Mouse (Mus musculus) neural tube, embryonic 11.5 days (tissue): ENCODE measurements around the gene Nle1. TPM values are rescaled to one million over a fixed set of nuclear protein-coding genes. Genes with fewer than 3 reads are reported as not detected.

Experiments used
- ATAC-seq: fragments of 200-750 bp; cut with Nextera tagmentation; 2 replicates; pipeline ENCODE4 v1.8.0; 2017; ENCODE audit warnings: moderate number of reproducible peaks, mild to moderate bottlenecking, moderate TSS enrichment, moderate library complexity; ENCODE audit not compliant: insufficient read depth, low FRiP score, low TSS enrichment
- DNase-seq: peaks from one replicate; pipeline ENCODE4 v3.0.0-alpha.2; 2015; ENCODE audit warnings: low spot score
- H3K27ac ChIP-seq: fragments of 300-500 bp; sonication (generic); 2 replicates; pipeline ENCODE4 v1.5.1; 2014; ENCODE audit warnings: low read depth, mild to moderate bottlenecking, low read length
- H3K27me3 ChIP-seq: fragments of 300-500 bp; sonication (generic); 2 replicates; pipeline ENCODE4 v1.6.1; 2014; ENCODE audit warnings: mild to moderate bottlenecking, low read length, mixed read lengths; ENCODE audit not compliant: control insufficient read depth, insufficient read depth
- H3K36me3 ChIP-seq: fragments of 300-500 bp; sonication (generic); 2 replicates; pipeline ENCODE4 v1.6.1; 2014; ENCODE audit warnings: mild to moderate bottlenecking, low read length, moderate library complexity, mixed read lengths; ENCODE audit not compliant: control insufficient read depth, insufficient read depth
- H3K4me1 ChIP-seq: fragments of 300-500 bp; sonication (generic); 2 replicates; pipeline ENCODE4 v1.6.1; 2014; ENCODE audit warnings: low read length, mixed read lengths; ENCODE audit not compliant: control insufficient read depth, insufficient read depth
- H3K4me2 ChIP-seq: fragments of 300-500 bp; sonication (generic); 2 replicates; pipeline ENCODE4 v1.6.1; 2014; ENCODE audit warnings: low read depth, mild to moderate bottlenecking, moderate library complexity
- H3K4me3 ChIP-seq: fragments of 300-500 bp; sonication (generic); 2 replicates; pipeline ENCODE4 v1.5.1; 2014; ENCODE audit warnings: low read depth, low read length
- H3K9ac ChIP-seq: fragments of 300-500 bp; sonication (generic); 2 replicates; pipeline ENCODE4 v1.6.1; 2014; ENCODE audit warnings: mild to moderate bottlenecking, low read length
- H3K9me3 ChIP-seq: fragments of 300-500 bp; sonication (generic); 2 replicates; pipeline ENCODE4 v1.6.1; 2016; ENCODE audit warnings: low read length; ENCODE audit not compliant: control insufficient read depth
- WGBS: fragments of 180-500 bp; shearing (Covaris S2); extraction: QIAGEN DNeasy Blood & Tissue Kit; methylation state at CpG from one replicate; pipeline ENCODE4 v1.1.7; 2014; 5-methylcytosine and 5-hydroxymethylcytosine counted together
- polyA plus RNA-seq: library from polyadenylated mRNA; unstranded; fragments of >200 nt; fragmentation: Nextera tagmentation; extraction: Ambion mirVana; gene quantifications from 2 replicates; pipeline ENCODE4 v1.2.1, GENCODE M21; 2014

The Nle1 gene
- polyA plus RNA-seq, 1 experiment from 2014 or later: 29.9 TPM

- H3K4me2 ChIP-seq: no peak overlapping the region
- no peak overlapping the region for H3K27ac ChIP-seq
- DNase-seq (no peak), ATAC-seq (no peak)
- H3K36me3 ChIP-seq: no peaks in the 10 kb centered on the region
- no peak overlapping the region for H3K4me3 ChIP-seq
- H3K9me3 ChIP-seq: no peaks in the 10 kb centered on the region
- WGBS: 75% methylated on average over 13 of the region's 13 CpGs
- H3K27me3 ChIP-seq: no peaks in the 10 kb centered on the region
- H3K4me1 ChIP-seq: no peaks in the 10 kb centered on the region
- no peak overlapping the region for H3K9ac ChIP-seq
Measured at GRCm38 (mm10) chr11:82857307-82857848, 50.8 kb downstream of the Nle1 start.

GRCm38 (mm10) chr11:82856032-82856431 is 52.2 kb downstream of the Nle1 start:
- no peak overlapping the region for H3K27ac ChIP-seq
- ATAC-seq (no peak), DNase-seq (no peak)
- H3K4me2 ChIP-seq: no peak overlapping the region
- no peaks in the 10 kb centered on the region for H3K4me1 ChIP-seq
- H3K27me3 ChIP-seq: no peaks in the 10 kb centered on the region
- H3K9ac ChIP-seq: no peak overlapping the region
- H3K36me3 ChIP-seq: no peaks in the 10 kb centered on the region
- 74% methylated on average over 10 of the region's 10 CpGs for WGBS
- no peak overlapping the region for H3K4me3 ChIP-seq
- no peaks in the 10 kb centered on the region for H3K9me3 ChIP-seq

- 83% methylated on average over 9 of the region's 9 CpGs for WGBS
Measured at GRCm38 (mm10) chr11:82855327-82855973, 52.8 kb downstream of the Nle1 start.

GRCm38 (mm10) chr11:82854111-82854510 is 54.1 kb downstream of the Nle1 start:
- H3K4me1 ChIP-seq: no peaks in the 10 kb centered on the region
- no peak overlapping the region for H3K27ac ChIP-seq
- H3K9ac ChIP-seq: no peak overlapping the region
- ATAC-seq (no peak), DNase-seq (no peak)
- no peaks in the 10 kb centered on the region for H3K27me3 ChIP-seq
- no peaks in the 10 kb centered on the region for H3K36me3 ChIP-seq
- H3K4me2 ChIP-seq: no peak overlapping the region
- no peak overlapping the region for H3K4me3 ChIP-seq
- WGBS: 87% methylated on average over 6 of the region's 6 CpGs
- no peaks in the 10 kb centered on the region for H3K9me3 ChIP-seq

More at GRCm38 (mm10) chr11:82855327-82855973, 52.8 kb downstream of the Nle1 start:
- Histone ChIP-seq H3K9me3 (no peaks in the 10 kb centered on the region), H3K4me1 (no peaks in the 10 kb centered on the region), H3K4me2 (no peak overlapping the region), H3K9ac (no peak overlapping the region), H3K27me3 (no peaks in the 10 kb centered on the region), H3K4me3 (no peak overlapping the region), H3K27ac (no peak overlapping the region), H3K36me3 (no peaks in the 10 kb centered on the region)
- no peak for ATAC-seq
- DNase-seq: no peak

- H3K4me2 ChIP-seq: no peak overlapping the region
- H3K9ac ChIP-seq: no peak overlapping the region
- no peak overlapping the region for H3K27ac ChIP-seq
- 91% methylated on average over 7 of the region's 7 CpGs for whole genome bisulfite sequencing
- DNase-seq: no peak
- no peaks in the 10 kb centered on the region for H3K4me1 ChIP-seq
- H3K27me3 ChIP-seq: no peaks in the 10 kb centered on the region
- H3K9me3 ChIP-seq: no peaks in the 10 kb centered on the region
- no peak for ATAC-seq
- no peaks in the 10 kb centered on the region for H3K36me3 ChIP-seq
- H3K4me3 ChIP-seq: no peak overlapping the region
Measured at GRCm38 (mm10) chr11:82852958-82853357, 55.3 kb downstream of the Nle1 start.

- no peak for ATAC-seq
- no peak for DNase-seq
Measured at GRCm38 (mm10) chr11:82852540-82852939, 55.7 kb downstream of the Nle1 start.

GRCm38 (mm10) chr11:82852115-82852514 is 56.1 kb downstream of the Nle1 start:
- Histone ChIP-seq H3K4me2 (no peak overlapping the region), H3K27ac (no peak overlapping the region), H3K36me3 (no peaks in the 10 kb centered on the region), H3K9me3 (no peaks in the 10 kb centered on the region), H3K27me3 (no peaks in the 10 kb centered on the region), H3K4me3 (no peak overlapping the region), H3K4me1 (no peaks in the 10 kb centered on the region), H3K9ac (no peak overlapping the region)
- WGBS: 91% methylated on average over 11 of the region's 11 CpGs
- DNase-seq: no peak
- no peak for ATAC-seq

More at GRCm38 (mm10) chr11:82852540-82852939, 55.7 kb downstream of the Nle1 start:
- Histone ChIP-seq H3K9ac (no peak overlapping the region), H3K4me2 (no peak overlapping the region), H3K36me3 (no peaks in the 10 kb centered on the region), H3K4me3 (no peak overlapping the region), H3K9me3 (no peaks in the 10 kb centered on the region), H3K27ac (no peak overlapping the region), H3K27me3 (no peaks in the 10 kb centered on the region), H3K4me1 (no peaks in the 10 kb centered on the region)
- WGBS: 89% methylated on average over 10 of the region's 10 CpGs

Other genes with a start within 250 kb of the Nle1 start
- gene Cct6b, start 144.1 kb downstream of the Nle1 start, polyA plus RNA-seq: 0.29 and 0.39 TPM in 2 replicates
- gene Zfp830, start 144.1 kb downstream of the Nle1 start, polyA plus RNA-seq: 34.7 and 38.2 TPM in 2 replicates
- 50.4 and 52.9 TPM in 2 replicates for gene Lig3, start 127.3 kb downstream of the Nle1 start, polyA plus RNA-seq
- gene Rffl, start 37.2 kb downstream of the Nle1 start, polyA plus RNA-seq: 10.2 and 11.9 TPM in 2 replicates
- gene Rad51d, start 17.8 kb downstream of the Nle1 start, polyA plus RNA-seq: 14.8 and 17.9 TPM in 2 replicates
- 0.13 and 0.39 TPM in 2 replicates for gene Fndc8, start 16.3 kb downstream of the Nle1 start, polyA plus RNA-seq
- gene Unc45b, start 2.1 kb upstream of the Nle1 start, polyA plus RNA-seq: 7.5 and 8.3 TPM in 2 replicates
- 0.74 and 0.86 TPM in 2 replicates for gene Slfn5, start 42.9 kb upstream of the Nle1 start, polyA plus RNA-seq
- gene Slfn9, start 83.4 kb upstream of the Nle1 start, polyA plus RNA-seq: 7.2 and 9.8 TPM in 2 replicates
- 0.14 and 0.19 TPM in 2 replicates for gene Slfn8, start 112.4 kb upstream of the Nle1 start, polyA plus RNA-seq
- 1.4 and 1.5 TPM in 2 replicates for gene Slfn2, start 156.7 kb upstream of the Nle1 start, polyA plus RNA-seq
- not detected in 2 replicates for gene Slfn1, start 208.4 kb upstream of the Nle1 start, polyA plus RNA-seq